Mouse (Mus musculus) heart, embryonic 14.5 days (tissue): ENCODE measurements around the gene Ntf5. TPM values are rescaled to one million over a fixed set of nuclear protein-coding genes. Genes with fewer than 3 reads are reported as not detected.
A peak's percentile ranks its signal among the peaks of the same experiment; 100 is the strongest.

ENCODE experiments used
- ATAC-seq: fragments of 200-750 bp; cut with Nextera tagmentation; 2 replicates; pipeline ENCODE4 v1.8.0; 2017; ENCODE audit warnings: low read depth, moderate TSS enrichment; ENCODE audit not compliant: insufficient number of reproducible peaks, insufficient read depth, low FRiP score
- H3K27ac ChIP-seq, 2 experiments: fragments of 200-500 bp in 1 of 2; fragments of 300-500 bp in 1 of 2; sonication (generic) in 1 of 2; replicated peaks in 1 of 2; 2 replicates each; pipeline ENCODE4 v1.5.1; 2012 to 2014; ENCODE audit warnings: low read depth in 2 of 2, low read length in 2 of 2, control low read depth in 1 of 2, mild to moderate bottlenecking in 1 of 2, mixed read lengths in 1 of 2; ENCODE audit not compliant: control insufficient read depth in 1 of 2, insufficient read depth in 1 of 2
- H3K27me3 ChIP-seq: fragments of 300-500 bp; sonication (generic); 2 replicates; pipeline ENCODE4 v1.6.1; 2014; ENCODE audit warnings: mild to moderate bottlenecking, low read length, control low read depth; ENCODE audit not compliant: control insufficient read depth, insufficient read depth
- H3K36me3 ChIP-seq: fragments of 300-500 bp; sonication (generic); 2 replicates; pipeline ENCODE4 v1.6.1; 2014; ENCODE audit warnings: mild to moderate bottlenecking, control low read depth, low read length, mixed read lengths; ENCODE audit not compliant: control insufficient read depth, insufficient read depth
- H3K4me1 ChIP-seq, 2 experiments: fragments of 200-500 bp in 1 of 2; fragments of 300-500 bp in 1 of 2; sonication (generic) in 1 of 2; 2 replicates each; pipeline ENCODE4 v1.6.1; 2012 to 2014; ENCODE audit warnings: low read length in 2 of 2, control low read depth in 1 of 2, mixed read lengths in 1 of 2; ENCODE audit not compliant: control insufficient read depth in 2 of 2, insufficient read depth in 2 of 2
- H3K4me2 ChIP-seq: fragments of 300-500 bp; sonication (generic); 2 replicates; pipeline ENCODE4 v1.6.1; 2014; ENCODE audit warnings: mild to moderate bottlenecking, low read length
- H3K4me3 ChIP-seq, 2 experiments: fragments of 200-500 bp in 1 of 2; fragments of 300-500 bp in 1 of 2; sonication (generic) in 1 of 2; 2 replicates each; pipeline ENCODE4 v1.5.1; 2012 to 2014; ENCODE audit warnings: low read length in 2 of 2, mild to moderate bottlenecking in 2 of 2, control low read depth in 1 of 2, low read depth in 1 of 2, moderate library complexity in 1 of 2; ENCODE audit not compliant: control insufficient read depth in 1 of 2, insufficient read depth in 1 of 2
- H3K9ac ChIP-seq: fragments of 300-500 bp; sonication (generic); 2 replicates; pipeline ENCODE4 v1.6.1; 2014; ENCODE audit warnings: mild to moderate bottlenecking, low read length
- H3K9me3 ChIP-seq: fragments of 300-500 bp; sonication (generic); 2 replicates; pipeline ENCODE4 v1.6.1; 2016; ENCODE audit warnings: low read length, control low read depth; ENCODE audit not compliant: control insufficient read depth
- WGBS: fragments of 180-500 bp; shearing (Covaris S2); extraction: QIAGEN DNeasy Blood & Tissue Kit; methylation state at CpG from one replicate; pipeline ENCODE4 v1.1.7; 2014; 5-methylcytosine and 5-hydroxymethylcytosine counted together
- polyA plus RNA-seq: library from polyadenylated mRNA; unstranded; fragments of >200 nt; fragmentation: Nextera tagmentation; extraction: Ambion mirVana; gene quantifications from 2 replicates; pipeline ENCODE4 v1.2.1, GENCODE M21; 2014

The Ntf5 gene
- polyA plus RNA-seq, result 1.0 and 1.6 TPM in 2 replicates

DNA sequence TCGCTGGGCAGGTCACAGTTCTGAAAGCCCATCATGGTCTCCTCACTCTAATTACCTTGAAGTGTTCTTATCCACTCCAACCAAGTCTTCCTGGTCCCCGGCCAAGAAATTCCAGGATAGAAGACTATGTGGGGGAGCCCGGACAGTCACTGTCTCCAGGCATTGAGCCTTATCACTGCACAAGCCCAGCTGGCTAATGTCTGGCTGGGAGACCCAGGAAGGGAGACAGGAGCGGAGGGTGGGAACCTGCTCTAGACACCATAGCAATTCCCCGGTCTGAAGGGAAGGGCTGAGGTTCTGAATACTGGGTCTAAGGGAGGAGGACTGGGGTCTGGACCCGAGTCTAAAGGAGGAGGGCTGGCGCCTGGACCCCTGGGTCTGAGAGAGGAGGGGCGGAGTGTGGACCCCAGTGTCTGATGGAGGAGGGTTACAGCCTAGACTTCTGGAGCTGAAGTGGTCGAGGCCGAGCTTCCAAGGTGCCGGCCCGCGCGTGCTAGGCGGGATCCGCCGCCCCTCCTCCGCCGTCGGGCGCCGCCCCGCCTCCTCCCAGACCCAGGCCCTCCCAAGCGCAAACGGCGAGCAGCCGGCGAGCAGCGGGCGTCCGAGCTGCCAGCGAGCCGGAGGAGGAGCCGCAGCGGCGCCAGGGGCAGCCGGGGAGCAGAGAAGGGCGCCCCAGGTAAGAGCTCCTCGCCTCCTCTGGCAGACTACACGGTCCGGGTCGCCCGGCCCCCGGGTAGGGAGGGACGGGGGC lies at the start of gene Ntf5:
Gene Ntf5 (plus strand): TSS at position 583 of the 751 bp plus-strand sequence.
- WGBS, result under 1% methylated on average over 42 of the region's 45 CpGs
- Histone ChIP-seq H3K4me2 (peak within 1 kb of the TSS; percentile 94), H3K4me3 (peak within 1 kb of the TSS; percentile 50 to 58), H3K9ac (peak within 1 kb of the TSS; percentile 68), H3K4me1 (peaks cover 13 to 29% of the 10 kb centered on the region in 2 experiments), H3K36me3 (no peaks in the 10 kb centered on the region), H3K27me3 (peaks cover 79% of the 10 kb centered on the region), H3K27ac (peak within 1 kb of the TSS; percentile 46 to 50), H3K9me3 (no peaks in the 10 kb centered on the region)
- ATAC-seq, result peak; percentile 33

DNA sequence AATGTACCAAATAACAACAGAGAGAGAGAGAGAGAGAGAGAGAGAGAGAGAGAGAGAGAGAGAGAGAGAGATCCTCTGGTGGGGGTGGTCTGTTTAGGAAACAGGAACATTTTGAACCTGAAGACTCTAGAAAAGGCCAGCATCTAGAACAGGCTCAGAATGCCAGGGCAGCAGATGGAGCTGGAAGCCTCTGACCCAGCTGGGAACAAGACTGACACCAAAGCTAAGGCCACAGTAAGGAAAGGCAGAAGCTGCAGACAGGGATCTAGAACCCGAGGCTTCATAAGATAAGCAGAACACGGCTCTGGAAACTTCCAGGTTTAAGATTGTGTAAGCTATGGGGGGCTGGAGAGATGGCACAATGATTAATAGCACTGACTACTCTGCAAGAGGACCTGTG lies 49.5 kb upstream of the Ntf5 start:
- Histone ChIP-seq H3K4me1 (peaks cover 9 to 21% of the 10 kb centered on the region in 2 experiments), H3K4me3 (no peak overlapping the region), H3K27me3 (peaks cover 81% of the 10 kb centered on the region), H3K9me3 (no peaks in the 10 kb centered on the region), H3K36me3 (no peaks in the 10 kb centered on the region), H3K27ac (no peak overlapping the region), H3K4me2 (no peak overlapping the region), H3K9ac (no peak overlapping the region)
- ATAC-seq, result no peak
- 55% methylated on average over 2 of the region's 2 CpGs for WGBS

DNA sequence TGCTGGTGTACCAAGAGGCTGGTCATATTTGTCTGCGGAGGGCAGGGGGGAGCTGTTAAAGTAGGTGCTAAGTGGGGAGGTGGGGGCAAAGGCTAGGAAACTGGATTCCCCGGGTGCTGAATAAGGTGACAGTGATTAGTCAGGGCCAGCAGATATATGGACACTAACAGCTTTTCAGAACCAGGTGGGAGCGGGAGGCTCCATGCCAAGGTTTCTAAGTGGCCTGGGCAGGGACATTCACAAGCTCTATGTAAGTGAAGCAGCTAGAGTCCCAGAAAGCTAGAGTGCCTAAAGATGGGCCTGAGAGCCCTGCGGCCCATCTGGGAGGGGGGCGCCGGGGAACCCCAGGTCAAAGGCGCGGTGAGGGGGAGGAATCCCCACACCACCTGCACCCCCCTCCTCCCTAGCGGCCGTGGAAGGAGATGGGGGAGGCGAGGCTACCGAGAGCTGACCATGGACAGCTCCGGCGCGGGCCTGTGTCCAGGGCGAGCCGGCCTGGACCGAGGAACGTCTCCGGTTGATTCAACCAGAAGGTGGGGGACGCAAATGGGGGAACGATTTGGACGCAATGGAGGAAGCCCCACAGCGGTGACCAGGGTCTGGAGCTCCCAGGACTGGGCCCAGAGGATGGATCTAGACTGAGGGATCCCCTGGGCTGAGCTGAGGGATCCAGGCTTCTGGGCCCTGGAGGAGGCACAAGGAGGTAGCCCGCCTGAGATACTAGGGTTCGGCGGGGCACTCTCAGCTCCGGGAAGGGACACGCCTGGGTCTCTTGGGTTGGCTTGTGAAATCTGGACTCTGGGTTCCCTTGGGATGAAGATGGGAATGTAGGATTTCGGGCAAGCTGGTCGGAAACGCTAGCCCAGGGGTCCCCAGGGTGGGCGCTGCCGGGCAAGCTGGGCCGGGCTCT lies 47.5 kb upstream of the Ntf5 start:
- H3K4me2 ChIP-seq, result peak overlapping the region; percentile 99
- peak overlapping the region; percentile 42 to 62 for H3K4me3 ChIP-seq
- H3K27me3 ChIP-seq, result peaks cover 73% of the 10 kb centered on the region
- H3K4me1 ChIP-seq, result peaks cover 12 to 36% of the 10 kb centered on the region in 2 experiments
- H3K27ac ChIP-seq, result no peak overlapping the region
- ATAC-seq, result no peak
- no peaks in the 10 kb centered on the region for H3K9me3 ChIP-seq
- 4% methylated on average over 33 of the region's 35 CpGs for WGBS
- H3K36me3 ChIP-seq, result no peaks in the 10 kb centered on the region
- H3K9ac ChIP-seq, result peak overlapping the region; percentile 69

GRCm38 (mm10) chr7:45366652-45367019 lies 46.9 kb upstream of the Ntf5 start, which contains the start of gene Ppfia3:
Ppfia3 (minus strand) TSS chr7:45367019.
- Histone ChIP-seq H3K4me1 (peaks cover 12 to 33% of the 10 kb centered on the region in 2 experiments), H3K36me3 (no peaks in the 10 kb centered on the region), H3K4me2 (peak within 1 kb of the TSS; percentile 99), H3K9me3 (no peaks in the 10 kb centered on the region), H3K4me3 (peak within 1 kb of the TSS; percentile 62 to 78), H3K27me3 (peaks cover 67% of the 10 kb centered on the region), H3K27ac (peak within 1 kb of the TSS in 1 of 2 experiments; percentile 36; a peak in 2 of 4 replicates), H3K9ac (peak within 1 kb of the TSS; percentile 69)
- no peak for ATAC-seq
- WGBS, result 1% methylated on average over 23 of the region's 26 CpGs

DNA sequence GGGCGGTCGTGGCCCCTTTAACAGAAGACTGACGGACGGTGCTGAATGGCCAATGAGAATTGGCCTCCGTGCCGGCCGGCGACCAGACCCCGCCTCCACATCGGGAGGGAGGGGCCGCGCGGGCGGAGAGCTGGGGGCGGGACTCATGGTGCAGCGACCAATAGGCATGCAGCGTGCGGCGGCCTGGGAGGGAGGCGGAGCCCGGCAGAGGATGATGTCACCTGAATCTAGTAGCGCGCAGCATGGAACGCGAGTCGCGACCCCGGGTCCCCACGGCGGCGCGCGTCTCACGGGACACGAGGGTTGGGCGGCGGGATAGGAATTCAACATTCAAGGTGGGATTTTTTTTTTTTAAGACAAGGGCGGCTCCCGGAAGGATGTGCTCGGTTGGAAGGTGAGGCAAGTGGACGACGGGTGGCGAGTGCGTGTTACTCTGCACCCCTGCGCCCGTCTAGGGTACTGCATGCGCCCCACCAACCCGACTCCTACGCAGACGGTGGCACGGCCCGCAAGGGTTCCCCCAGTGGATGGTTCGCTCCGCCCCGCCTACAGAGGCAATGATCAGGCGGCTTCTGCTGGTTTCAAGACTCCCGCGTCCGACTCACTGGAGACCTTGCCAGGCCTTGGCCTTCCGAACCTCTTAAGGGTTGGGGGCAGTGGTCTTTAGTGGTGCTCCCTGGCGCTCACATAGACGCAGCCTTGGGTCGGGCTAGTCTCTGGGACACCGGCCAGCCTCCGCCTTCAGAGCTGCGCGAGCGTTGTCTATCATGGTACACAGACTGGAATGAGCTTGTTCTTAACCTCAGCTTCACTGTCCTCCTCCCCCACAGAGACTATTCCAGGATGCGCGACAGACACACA lies 46.2 kb upstream of the Ntf5 start:
- Histone ChIP-seq H3K4me2 (peak overlapping the region; percentile 99), H3K27ac (peak overlapping the region in 1 of 2 experiments; percentile 36; a peak in 2 of 4 replicates), H3K9ac (peak overlapping the region; percentile 69), H3K36me3 (peaks cover 2% of the 10 kb centered on the region; the same call in 1 of the 2 replicates), H3K4me1 (peaks cover 10 to 29% of the 10 kb centered on the region in 2 experiments), H3K4me3 (peak overlapping the region; percentile 62 to 78), H3K27me3 (peaks cover 61% of the 10 kb centered on the region), H3K9me3 (no peaks in the 10 kb centered on the region)
- ATAC-seq, result peak; percentile 89
- under 1% methylated on average over 70 of the region's 70 CpGs for WGBS

DNA sequence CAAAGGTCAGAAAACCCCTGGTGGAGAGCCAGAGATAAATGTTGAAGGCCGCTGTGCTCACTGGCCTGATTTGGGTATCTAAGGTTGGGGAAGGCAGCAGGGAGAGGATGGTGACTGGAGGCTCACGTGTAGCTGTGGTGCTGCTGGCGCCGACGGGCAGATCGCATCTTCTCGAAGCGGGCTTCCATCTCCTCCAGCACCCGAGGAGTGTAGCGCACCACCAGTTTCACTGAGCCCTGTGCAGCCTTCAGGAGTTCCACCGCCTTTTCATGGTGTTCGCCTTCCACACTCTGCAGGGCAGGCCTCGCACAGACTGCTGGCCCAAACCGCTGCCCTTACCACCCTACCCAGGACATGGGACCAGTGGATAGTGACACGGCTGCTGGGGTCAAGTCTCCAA lies 45.3 kb upstream of the Ntf5 start:
- Histone ChIP-seq H3K27me3 (peaks cover 52% of the 10 kb centered on the region), H3K27ac (no peak overlapping the region), H3K9me3 (no peaks in the 10 kb centered on the region), H3K4me3 (no peak overlapping the region), H3K9ac (peak overlapping the region; percentile 8; the same call in 1 of the 2 replicates), H3K4me2 (peak overlapping the region; percentile 99), H3K4me1 (peaks cover 10 to 34% of the 10 kb centered on the region in 2 experiments), H3K36me3 (peaks cover 11% of the 10 kb centered on the region)
- ATAC-seq, result no peak
- 86% methylated on average over 15 of the region's 15 CpGs for WGBS
